Mouse (Mus musculus) kidney, postnatal 0 days (tissue): Measurements from ENCODE around the gene Cela1. TPM values are rescaled to one million over a fixed set of nuclear protein-coding genes. Genes with fewer than 3 reads are reported as not detected.
A peak's percentile ranks its signal among the peaks of the same experiment; 100 is the strongest.

Experiments
- ATAC-seq: fragments of 200-750 bp; cut with Nextera tagmentation; replicated peaks from 2 replicates; pipeline ENCODE4 v1.8.0; 2017; ENCODE audit warnings: low read depth, moderate number of reproducible peaks, moderate TSS enrichment, moderate library complexity; ENCODE audit not compliant: low FRiP score
- DNase-seq: peaks from one replicate; pipeline ENCODE4 v3.0.0-alpha.2; 2016; ENCODE audit warnings: low spot score
- H3K27ac ChIP-seq: fragments of 300-500 bp; sonication (generic); 2 replicates; pipeline ENCODE4 v1.5.1; 2014; ENCODE audit warnings: mild to moderate bottlenecking
- H3K27me3 ChIP-seq: fragments of 300-500 bp; sonication (generic); 2 replicates; pipeline ENCODE4 v1.6.1; 2014; ENCODE audit warnings: low read length, mixed read lengths; ENCODE audit not compliant: insufficient read depth
- H3K36me3 ChIP-seq: fragments of 300-500 bp; sonication (generic); 2 replicates; pipeline ENCODE4 v1.6.1; 2014; ENCODE audit warnings: low read length, mixed read lengths; ENCODE audit not compliant: insufficient read depth
- H3K4me1 ChIP-seq: fragments of 300-500 bp; sonication (generic); replicated peaks from 2 replicates; pipeline ENCODE4 v1.6.1; 2014; ENCODE audit warnings: antibody characterized with exemption, low read length, mixed read lengths; ENCODE audit not compliant: insufficient read depth
- H3K4me2 ChIP-seq: fragments of 300-500 bp; sonication (generic); 2 replicates; pipeline ENCODE4 v1.6.1; 2014; ENCODE audit warnings: mild to moderate bottlenecking, low read length, moderate library complexity, mixed read lengths
- H3K4me3 ChIP-seq: fragments of 300-500 bp; sonication (generic); replicated peaks from 2 replicates; pipeline ENCODE4 v1.5.1; 2014; ENCODE audit warnings: low read depth, low read length
- H3K9ac ChIP-seq: fragments of 300-500 bp; sonication (generic); 2 replicates; pipeline ENCODE4 v1.6.1; 2014; ENCODE audit warnings: low read depth, low read length
- H3K9me3 ChIP-seq: fragments of 300-500 bp; sonication (generic); replicated peaks from 2 replicates; pipeline ENCODE4 v1.6.1; 2016; ENCODE audit warnings: low read length, inconsistent platforms, mixed read lengths
- CTCF ChIP-seq: IDR thresholded peaks from 2 replicates; pipeline ENCODE4 v1.5.1; 2016; ENCODE audit warnings: antibody characterized with exemption, low read depth, mild to moderate bottlenecking, moderate library complexity
- WGBS: fragments of 180-500 bp; shearing (Covaris S2); extraction: QIAGEN DNeasy Blood & Tissue Kit; methylation state at CpG from one replicate; pipeline ENCODE4 v1.1.7; 2014; 5-methylcytosine and 5-hydroxymethylcytosine counted together
- polyA plus RNA-seq: library from polyadenylated mRNA; unstranded; fragments of >200 nt; fragmentation: Nextera tagmentation; extraction: Ambion mirVana; gene quantifications from 2 replicates; pipeline ENCODE4 v1.2.1, GENCODE M21; 2015

Cela1 gene
- polyA plus RNA-seq, 1 experiment from 2014 or later, result 50.5 TPM

DNA sequence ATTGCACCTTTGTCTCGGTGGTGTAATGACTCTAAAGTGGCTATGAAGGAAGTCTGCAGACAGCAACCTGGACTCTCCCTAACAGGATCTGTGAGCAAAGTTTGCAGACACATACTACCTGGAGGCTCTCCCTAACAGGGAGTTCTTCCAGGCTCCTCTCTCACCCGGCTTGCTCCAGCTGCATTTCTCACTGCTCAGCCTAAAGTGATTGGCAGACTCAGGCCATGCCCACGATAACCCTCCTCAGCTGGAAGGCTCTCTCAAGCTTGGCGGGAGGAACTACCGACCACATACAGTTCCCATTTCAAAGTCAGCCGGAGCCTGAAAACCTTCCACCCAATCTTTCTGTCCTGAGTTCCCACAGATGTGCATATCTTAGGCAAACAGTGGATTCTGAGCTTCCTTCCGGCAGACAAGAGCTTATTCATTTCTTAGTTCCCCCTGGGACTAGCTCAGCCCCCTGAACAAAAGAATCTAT lies 21.5 kb downstream of the Cela1 start:
- Histone ChIP-seq H3K27ac (peak overlapping the region; percentile 42; the same call in 1 of the 2 replicates), H3K27me3 (no peaks in the 10 kb centered on the region), H3K9me3 (no peaks in the 10 kb centered on the region), H3K4me1 (no peaks in the 10 kb centered on the region), H3K36me3 (no peaks in the 10 kb centered on the region), H3K4me2 (peak overlapping the region; percentile 25; the same call in 1 of the 2 replicates), H3K9ac (0 out of 2 replicates have a peak overlapping the region, but pooled peaks have one; percentile 13), H3K4me3 (no peak overlapping the region)
- TF ChIP-seq CTCF, result no peak
- DNase-seq (peak; percentile 45), ATAC-seq (no peak)
- 7% methylated on average over 7 of the region's 7 CpGs for WGBS

GRCm38 (mm10) chr15:100665411-100666218 lies 22.1 kb downstream of the Cela1 start:
- H3K9me3 ChIP-seq, result no peaks in the 10 kb centered on the region
- no peaks in the 10 kb centered on the region for H3K36me3 ChIP-seq
- H3K27ac ChIP-seq, result peak overlapping the region; percentile 42; the same call in 1 of the 2 replicates
- H3K9ac ChIP-seq, result no peak overlapping the region
- no peak overlapping the region for H3K4me2 ChIP-seq
- no peak for TF ChIP-seq CTCF
- H3K27me3 ChIP-seq, result no peaks in the 10 kb centered on the region
- 39% methylated on average over 9 of the region's 9 CpGs for WGBS
- ATAC-seq, result no peak
- DNase-seq, result no peak
- H3K4me3 ChIP-seq, result no peak overlapping the region
- H3K4me1 ChIP-seq, result no peaks in the 10 kb centered on the region

DNA sequence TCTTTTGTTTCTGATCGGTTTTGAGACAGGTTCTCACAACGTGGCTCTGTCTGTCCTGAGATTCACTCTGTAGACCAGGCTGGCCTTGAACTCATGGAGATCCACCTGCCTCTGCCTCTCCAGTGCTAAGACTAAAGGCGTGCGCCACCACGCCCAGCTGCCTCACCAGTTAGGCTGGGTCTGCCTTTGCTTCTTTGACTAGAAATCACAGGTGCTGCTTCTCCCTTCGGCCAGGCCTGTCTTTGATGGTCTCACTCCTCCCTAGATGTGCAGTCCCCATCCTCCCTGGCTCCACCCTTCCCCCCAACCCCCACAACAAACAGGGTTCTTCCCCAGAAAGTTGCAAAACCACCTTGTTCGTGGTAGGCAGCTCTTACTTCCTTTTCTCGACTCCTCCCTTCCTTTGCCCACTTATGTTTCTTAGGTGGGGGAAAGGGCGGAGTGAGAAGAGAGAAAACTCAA lies 22.9 kb downstream of the Cela1 start:
- DNase-seq, result no peak
- TF ChIP-seq CTCF, result no peak
- no peak overlapping the region for H3K9ac ChIP-seq
- H3K36me3 ChIP-seq, result no peaks in the 10 kb centered on the region
- no peaks in the 10 kb centered on the region for H3K9me3 ChIP-seq
- no peak overlapping the region for H3K4me3 ChIP-seq
- H3K4me2 ChIP-seq, result no peak overlapping the region
- ATAC-seq, result no peak
- 80% methylated on average over 9 of the region's 9 CpGs for WGBS
- H3K27ac ChIP-seq, result no peak overlapping the region
- H3K27me3 ChIP-seq, result no peaks in the 10 kb centered on the region
- H3K4me1 ChIP-seq, result no peaks in the 10 kb centered on the region

DNA sequence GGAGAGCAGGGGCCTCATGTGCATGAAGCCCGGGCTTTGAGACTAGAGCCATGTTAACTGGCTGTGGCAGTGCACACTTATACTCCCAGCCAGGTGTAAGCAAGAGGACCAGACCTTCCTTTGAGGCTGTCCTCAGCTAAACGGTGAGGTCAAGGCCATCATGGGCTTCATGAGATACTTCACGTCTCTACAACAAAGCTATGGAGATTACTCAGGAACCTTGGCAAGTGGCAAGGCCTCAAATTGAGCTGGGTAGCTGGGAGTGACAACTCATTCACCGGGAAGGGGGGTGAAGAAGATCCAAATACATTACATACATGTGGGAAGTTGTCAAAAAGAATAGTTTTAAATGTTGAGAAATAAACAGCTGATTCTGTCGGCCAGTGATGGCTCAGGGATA lies 26.9 kb downstream of the Cela1 start:
- 91% methylated on average over 5 of the region's 5 CpGs for WGBS
- Histone ChIP-seq H3K9me3 (no peaks in the 10 kb centered on the region), H3K4me2 (no peak overlapping the region), H3K4me1 (no peaks in the 10 kb centered on the region), H3K4me3 (no peak overlapping the region), H3K9ac (no peak overlapping the region), H3K27ac (no peak overlapping the region), H3K36me3 (no peaks in the 10 kb centered on the region), H3K27me3 (no peaks in the 10 kb centered on the region)
- DNase-seq (no peak), ATAC-seq (no peak)
- TF ChIP-seq CTCF, result no peak

DNA sequence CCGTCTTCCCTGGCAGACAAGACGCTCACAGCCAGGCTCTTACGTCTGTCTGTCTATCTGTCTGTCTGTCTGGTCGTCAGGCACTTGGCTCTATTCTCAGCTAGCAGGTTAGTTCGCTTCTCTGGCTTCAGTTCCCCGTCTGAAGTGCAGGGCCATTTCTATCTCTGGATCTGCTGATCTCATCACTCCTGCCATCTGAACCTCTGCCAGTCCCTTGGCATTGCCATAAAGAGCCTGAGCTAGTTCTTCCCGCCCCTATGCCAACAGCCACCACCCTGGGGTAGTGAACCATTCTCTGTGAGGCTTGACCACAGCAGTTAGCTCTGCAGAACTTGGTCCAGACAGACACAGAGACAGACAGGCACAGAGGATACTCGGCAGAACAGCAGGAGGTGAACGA lies 27.4 kb downstream of the Cela1 start:
- Histone ChIP-seq H3K4me3 (no peak overlapping the region), H3K4me2 (no peak overlapping the region), H3K27ac (no peak overlapping the region), H3K27me3 (no peaks in the 10 kb centered on the region), H3K9ac (no peak overlapping the region), H3K4me1 (no peaks in the 10 kb centered on the region), H3K36me3 (no peaks in the 10 kb centered on the region), H3K9me3 (no peaks in the 10 kb centered on the region)
- no peak for DNase-seq
- TF ChIP-seq CTCF, result no peak
- no peak for ATAC-seq
- WGBS, result 85% methylated on average over 9 of the region's 9 CpGs

GRCm38 (mm10) chr15:100655201-100655600 lies 32.5 kb downstream of the Cela1 start:
- H3K9me3 ChIP-seq, result no peaks in the 10 kb centered on the region
- no peak overlapping the region for H3K9ac ChIP-seq
- no peak overlapping the region for H3K4me3 ChIP-seq
- 90% methylated on average over 5 of the region's 5 CpGs for WGBS
- no peaks in the 10 kb centered on the region for H3K27me3 ChIP-seq
- no peaks in the 10 kb centered on the region for H3K4me1 ChIP-seq
- H3K4me2 ChIP-seq, result no peak overlapping the region
- H3K27ac ChIP-seq, result no peak overlapping the region
- H3K36me3 ChIP-seq, result no peaks in the 10 kb centered on the region
- no peak for DNase-seq
- ATAC-seq, result no peak
- TF ChIP-seq CTCF, result no peak
